ENCODE assay signal across 24 mouse cellular contexts in genomic region chr1:14613232-14613894, GRCm38 (mm10).
A peak's percentile ranks its signal among the peaks of the same experiment; 100 is the strongest.
DNase-seq lines count a peak whose midpoint lies in the region; ATAC-seq and TF ChIP-seq lines count a peak whose summit lies in the region.
"Had no signal": no experiment of that assay in that cellular context is flagged by ENCODE, and none has a peak within 500 bp of the region (broad histone marks: within the 10 kb centered on the region; RNA-seq: fewer than 3 reads in every experiment).

No protein-coding gene starts in this region.

- DNase-seq in ES-E14 (ENCODE audit: low read depth, low spot score) (peak; percentile 57), WW6 (ENCODE audit: low read depth, low spot score) (peak; percentile 42)
- DNase-seq in right cerebral cortex, postnatal 10 days (ENCODE audit: low spot score in 2 of 2) = no peak
- DNase-seq in urinary bladder, postnatal 10 days (ENCODE audit: low spot score) = no peak
- DNase-seq: adrenal gland, adult 8-10 months; adrenal gland, postnatal 14 days; adrenal gland, postnatal 36 days; cerebellum, adult 11 months; cerebellum, adult 18-20 months; cerebellum, adult 8-10 months; cerebellum, adult 9-11 months; cerebellum, postnatal 14 days; cerebellum, postnatal 36 days; embryo, embryonic 11 days; forebrain, postnatal 0 days had no signal

- H3K9ac ChIP-seq in ES-E14 (ENCODE audit: insufficient read depth, low read depth, low read length, poor library complexity, severe bottlenecking) = no peak overlapping the region
- no peak overlapping the region for H3K9ac ChIP-seq in forebrain, embryonic 13.5 days
- H3K9ac ChIP-seq: embryonic facial prominence, embryonic 13.5 days; embryonic facial prominence, embryonic 15.5 days; forebrain, embryonic 12.5 days; forebrain, embryonic 15.5 days; forebrain, postnatal 0 days had no signal

- no peaks in the 10 kb centered on the region for H3K36me3 ChIP-seq in ES-E14 (ENCODE audit: control insufficient read depth, insufficient read depth, low read length, poor library complexity, severe bottlenecking)
- H3K36me3 ChIP-seq in forebrain, embryonic 13.5 days (ENCODE audit: poor library complexity, severe bottlenecking) = no peaks in the 10 kb centered on the region
- H3K36me3 ChIP-seq: embryonic facial prominence, embryonic 13.5 days; embryonic facial prominence, embryonic 15.5 days; forebrain, embryonic 10.5 days; forebrain, embryonic 12.5 days; forebrain, embryonic 15.5 days had no signal

- 0 out of 2 replicates have a peak, but pooled peaks have one; percentile 27 for ATAC-seq in megakaryocyte, adult 5-6 weeks (ENCODE audit: poor library complexity, severe bottlenecking)
- no peak for ATAC-seq in forebrain, embryonic 13.5 days
- ATAC-seq: activated CD4-positive, CD25-positive, alpha-beta regulatory T cell, adult 4 months; forebrain, embryonic 15.5 days; forebrain, postnatal 0 days had no signal

- 93% methylated on average over 2 of the region's 2 CpGs for WGBS in forebrain, embryonic 13.5 days

- H3K27ac ChIP-seq in ES-E14 (ENCODE audit: insufficient read depth, low read depth, low read length, poor library complexity, severe bottlenecking) = no peak overlapping the region
- H3K27ac ChIP-seq in forebrain, embryonic 13.5 days = no peak overlapping the region
- H3K27ac ChIP-seq: embryonic facial prominence, embryonic 13.5 days; embryonic facial prominence, embryonic 15.5 days; forebrain, embryonic 10.5 days; forebrain, embryonic 12.5 days; forebrain, embryonic 15.5 days had no signal

- no peak overlapping the region for H3K4me2 ChIP-seq in forebrain, embryonic 13.5 days
- H3K4me2 ChIP-seq: embryonic facial prominence, embryonic 13.5 days; embryonic facial prominence, embryonic 15.5 days; forebrain, embryonic 12.5 days; forebrain, embryonic 15.5 days had no signal

- no peaks in the 10 kb centered on the region for H3K9me3 ChIP-seq in ES-E14 (ENCODE audit: control insufficient read depth, insufficient read depth, low read depth, low read length)
- H3K9me3 ChIP-seq in forebrain, embryonic 13.5 days (replicated peaks) = no peaks in the 10 kb centered on the region
- H3K9me3 ChIP-seq: embryonic facial prominence, embryonic 13.5 days; embryonic facial prominence, embryonic 15.5 days; forebrain, embryonic 10.5 days; forebrain, embryonic 12.5 days; forebrain, embryonic 15.5 days had no signal

- H3K27me3 ChIP-seq in forebrain, embryonic 13.5 days = no peaks in the 10 kb centered on the region
- H3K27me3 ChIP-seq: embryonic facial prominence, embryonic 13.5 days; embryonic facial prominence, embryonic 15.5 days; forebrain, embryonic 12.5 days; forebrain, embryonic 15.5 days had no signal

- no peak overlapping the region for H3K4me3 ChIP-seq in ES-E14 (ENCODE audit: insufficient read depth in 1 of 2, low read depth in 1 of 2, low read length in 2 of 2, poor library complexity in 1 of 2, severe bottlenecking in 1 of 2)
- H3K4me3 ChIP-seq in forebrain, embryonic 13.5 days = no peak overlapping the region
- H3K4me3 ChIP-seq: embryonic facial prominence, embryonic 13.5 days; embryonic facial prominence, embryonic 15.5 days; erythroblast, embryonic 14.5 days; forebrain, embryonic 10.5 days; forebrain, embryonic 12.5 days; forebrain, embryonic 15.5 days had no signal

- H3K4me1 ChIP-seq in ES-E14 (ENCODE audit: control insufficient read depth in 2 of 2, insufficient read depth in 2 of 2, low read length in 2 of 2, poor library complexity in 1 of 2) = peaks cover 0 to 7% of the 10 kb centered on the region in 2 experiments; a peak in 2 of 4 replicates
- H3K4me1 ChIP-seq in forebrain, embryonic 13.5 days = no peaks in the 10 kb centered on the region
- H3K4me1 ChIP-seq: embryonic facial prominence, embryonic 13.5 days; embryonic facial prominence, embryonic 15.5 days; forebrain, embryonic 12.5 days; forebrain, embryonic 15.5 days had no signal

- in situ Hi-C loops in ES-E14 (cut with MboI; ENCODE audit: low sequenced_read_pairs in 2 of 2, unreplicated experiment in 2 of 2) = no loop called here

TF ChIP-seq in ES-E14, 5 proteins besides CTCF, POLR2A, EP300 and RAD21:
- no peak for TF ChIP-seq CHD2 (IDR thresholded peaks at IDR 0.05; ENCODE audit: low read depth, low read length)
- TF ChIP-seq ZNF384 (IDR thresholded peaks at IDR 0.05; ENCODE audit: low read depth, low read length) = no peak
- no peak for TF ChIP-seq HCFC1 (IDR thresholded peaks at IDR 0.05; ENCODE audit: borderline replicate concordance, insufficient read depth, low read length)
- TF ChIP-seq MAFK (IDR thresholded peaks at IDR 0.05; ENCODE audit: insufficient read depth, low read depth, low read length) = no peak
- TF ChIP-seq ZC3H11A (IDR thresholded peaks at IDR 0.05; ENCODE audit: borderline replicate concordance, low read depth, low read length) = no peak

Comparison
In these comparisons a context has a peak if more than half of its experiments do, and no peak if none do; other contexts are left out.
1. DNase-seq: peak in ES-E14 (single experiment) and WW6 (single experiment); none in right cerebral cortex, postnatal 10 days (0 of 2) and urinary bladder, postnatal 10 days (single experiment).